Mouse (Mus musculus) cerebellum, adult 11-12 months (tissue): ENCODE results near the gene Gm5624.
"Not testable (repeated sequence)": the region's sequence is repeated elsewhere in the genome, so short reads cannot be mapped to it uniquely, and the experiment has no call there.

Experiments used
- DNase-seq: peaks from one replicate; pipeline ENCODE4 v3.0.0; 2022

The Gm5624 gene

GRCm38 (mm10) chr14:44627737-44628136 is at the start of gene Gm5624:
Gene Gm5624 (minus strand): TSS chr14:44627938.
- DNase-seq = not testable (repeated sequence)

GRCm38 (mm10) chr14:44591765-44592164 is 36.0 kb downstream of the Gm5624 start:
- DNase-seq = not testable (repeated sequence)

- not testable (repeated sequence) for DNase-seq
These were observed 44.9 kb downstream of the Gm5624 start, which contains the start of gene Gm8247 for GRCm38 (mm10) chr14:44582853-44583252. Gene Gm8247 (plus strand): TSS chr14:44583153.

GRCm38 (mm10) chr14:44547961-44548360 is 79.8 kb downstream of the Gm5624 start:
- not testable (repeated sequence) for DNase-seq

- DNase-seq = not testable (repeated sequence)
These were observed 109.8 kb downstream of the Gm5624 start, which contains the start of gene Gm17093 for GRCm38 (mm10) chr14:44517976-44518375. Gene Gm17093 (plus strand): TSS chr14:44518276.
